Comparison of ENCODE assay signal across 24 mouse cellular contexts in the genomic region with DNA sequence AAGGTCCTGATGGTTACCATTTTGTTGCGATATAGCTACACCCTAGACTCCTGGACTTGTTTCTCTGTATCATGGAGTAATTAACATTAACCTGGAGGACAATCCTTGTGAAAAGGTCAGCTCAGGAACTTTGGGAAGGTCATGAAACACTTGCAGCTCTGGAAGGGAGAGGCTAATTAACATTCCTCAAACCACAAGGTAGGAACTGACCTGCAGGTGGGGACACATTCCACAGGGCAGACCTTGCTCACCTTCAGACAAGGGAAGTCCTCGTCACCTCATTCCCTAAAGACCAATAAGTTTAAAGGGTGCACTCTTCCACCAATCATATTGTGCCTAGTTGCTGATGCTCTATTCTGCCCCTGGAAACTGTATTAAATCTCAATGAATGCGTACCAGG.
"Had no signal": no experiment of that assay in that cellular context is flagged by ENCODE, and none has a peak within 500 bp of the region (broad histone marks: within the 10 kb centered on the region; RNA-seq: fewer than 3 reads in every experiment).

No protein-coding gene starts in this region.

- H3K4me3 ChIP-seq: heart, adult 2 months; heart, embryonic 13.5 days; heart, embryonic 15.5 days; hindbrain, embryonic 13.5 days; hindbrain, embryonic 15.5 days; kidney, embryonic 15.5 days; left cerebral cortex, adult 2 months; limb, embryonic 10.5 days; limb, embryonic 12.5 days; liver, embryonic 13.5 days; liver, embryonic 15.5 days had no signal

- H3K27ac ChIP-seq: heart, adult 2 months; heart, embryonic 13.5 days; heart, embryonic 15.5 days; hindbrain, embryonic 13.5 days; hindbrain, embryonic 15.5 days; hindbrain, postnatal 0 days; kidney, embryonic 15.5 days; kidney, postnatal 0 days; left cerebral cortex, adult 2 months; limb, embryonic 10.5 days; limb, embryonic 12.5 days; liver, embryonic 13.5 days; liver, embryonic 15.5 days had no signal

- DNase-seq: gastrocnemius, postnatal 14 days; gastrocnemius, postnatal 36 days; heart, adult 11 months; heart, adult 2 months; heart, postnatal 14 days; heart, postnatal 36 days; kidney, adult 11 months; kidney, adult 2 months; kidney, adult 9 months; kidney, postnatal 14 days; kidney, postnatal 36 days; liver; liver, embryonic 13.5 days had no signal
